ENCODE assay signal across 29 mouse cellular contexts in the genomic region with DNA sequence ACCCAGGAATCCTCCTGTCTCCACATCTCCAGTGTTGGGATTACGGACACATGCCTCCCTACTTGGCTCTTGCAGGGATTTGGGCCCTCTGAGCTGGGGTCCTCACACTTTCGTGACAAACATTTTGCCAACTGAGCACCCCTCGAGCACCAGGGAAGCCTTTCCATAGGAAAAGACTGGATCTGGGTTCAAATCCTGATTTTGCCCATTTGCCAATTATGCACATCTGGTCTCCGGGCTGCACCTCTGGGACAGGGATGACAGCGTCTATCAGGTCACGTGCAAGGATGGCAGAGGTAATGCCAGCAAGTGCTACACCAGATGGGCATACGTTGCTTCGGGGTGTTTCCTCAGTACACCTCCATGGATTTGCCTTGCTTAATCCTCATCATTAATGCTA. TPM values are rescaled to one million over a fixed set of nuclear protein-coding genes. Genes with fewer than 3 reads are reported as not detected.
"Had no signal": no experiment of that assay in that cellular context is flagged by ENCODE, and none has a peak within 500 bp of the region (broad histone marks: within the 10 kb centered on the region; RNA-seq: fewer than 3 reads in every experiment).

No protein-coding gene starts in this region.

- H3K4me2 ChIP-seq: embryonic facial prominence, embryonic 12.5 days; embryonic facial prominence, embryonic 13.5 days; embryonic facial prominence, embryonic 15.5 days; forebrain, embryonic 12.5 days; forebrain, embryonic 13.5 days; forebrain, embryonic 15.5 days had no signal

- DNase-seq: cerebellum, adult 2 months; cerebellum, adult 8-10 months; cerebellum, adult 9-10 months; cerebellum, adult 9-11 months; cerebellum, postnatal 10 days; cerebellum, postnatal 14 days; cerebellum, postnatal 25 days; cerebellum, postnatal 36 days; embryo, embryonic 11 days; forebrain, postnatal 0 days; gastrocnemius, adult 2 months; gastrocnemius, postnatal 10 days; gastrocnemius, postnatal 14 days; gastrocnemius, postnatal 25 days; gastrocnemius, postnatal 36 days; heart, adult 18-20 months; heart, adult 2 months had no signal

- H3K36me3 ChIP-seq: embryonic facial prominence, embryonic 10.5 days; embryonic facial prominence, embryonic 12.5 days; embryonic facial prominence, embryonic 13.5 days; embryonic facial prominence, embryonic 15.5 days; forebrain, embryonic 10.5 days; forebrain, embryonic 12.5 days; forebrain, embryonic 15.5 days had no signal

- ATAC-seq: forebrain, embryonic 13.5 days; forebrain, embryonic 14.5 days; forebrain, embryonic 15.5 days; forebrain, embryonic 16.5 days; forebrain, postnatal 0 days had no signal

- H3K4me1 ChIP-seq: embryonic facial prominence, embryonic 10.5 days; embryonic facial prominence, embryonic 12.5 days; embryonic facial prominence, embryonic 13.5 days; embryonic facial prominence, embryonic 15.5 days; forebrain, embryonic 10.5 days; forebrain, embryonic 12.5 days; forebrain, embryonic 13.5 days; forebrain, embryonic 15.5 days had no signal

- H3K27me3 ChIP-seq: embryonic facial prominence, embryonic 12.5 days; embryonic facial prominence, embryonic 13.5 days; embryonic facial prominence, embryonic 15.5 days; forebrain, embryonic 12.5 days; forebrain, embryonic 13.5 days; forebrain, embryonic 15.5 days had no signal

- H3K9me3 ChIP-seq: embryonic facial prominence, embryonic 10.5 days; embryonic facial prominence, embryonic 12.5 days; embryonic facial prominence, embryonic 13.5 days; embryonic facial prominence, embryonic 15.5 days; forebrain, embryonic 10.5 days; forebrain, embryonic 12.5 days; forebrain, embryonic 13.5 days; forebrain, embryonic 15.5 days had no signal

- H3K27ac ChIP-seq: embryonic facial prominence, embryonic 10.5 days; embryonic facial prominence, embryonic 12.5 days; embryonic facial prominence, embryonic 13.5 days; embryonic facial prominence, embryonic 15.5 days; forebrain, embryonic 10.5 days; forebrain, embryonic 12.5 days; forebrain, embryonic 13.5 days; forebrain, embryonic 15.5 days; gastrocnemius, adult 2 months; heart, adult 2 months had no signal

- H3K9ac ChIP-seq: embryonic facial prominence, embryonic 12.5 days; embryonic facial prominence, embryonic 13.5 days; embryonic facial prominence, embryonic 15.5 days; forebrain, embryonic 12.5 days; forebrain, embryonic 13.5 days; forebrain, embryonic 15.5 days; forebrain, postnatal 0 days had no signal

- H3K4me3 ChIP-seq: embryonic facial prominence, embryonic 10.5 days; embryonic facial prominence, embryonic 12.5 days; embryonic facial prominence, embryonic 13.5 days; embryonic facial prominence, embryonic 15.5 days; erythroblast, embryonic 14.5 days; forebrain, embryonic 10.5 days; forebrain, embryonic 12.5 days; forebrain, embryonic 13.5 days; forebrain, embryonic 15.5 days; gastrocnemius, adult 2 months; heart, adult 2 months had no signal

RNA-seq across cellular contexts. Expression of a gene that starts 23.7 kb away (rescaled TPM):
- total RNA-seq: granulocyte monocyte progenitor cell, adult 5-6 weeks had no signal
